Mouse (Mus musculus) olfactory bulb, adult 2 months (tissue): ENCODE data around the gene Syne3.

Experiments
- CTCF ChIP-seq: fragments of 200-500 bp; IDR thresholded peaks from 2 replicates; pipeline ENCODE4 v1.5.1; 2012; ENCODE audit warnings: low read depth, mild to moderate bottlenecking, low read length, moderate library complexity; ENCODE audit not compliant: insufficient read depth
- POLR2A ChIP-seq: fragments of 200-500 bp; IDR thresholded peaks from 2 replicates; pipeline ENCODE4 v1.6.1; 2012; ENCODE audit warnings: mild to moderate bottlenecking, low read depth, low read length, moderate library complexity; ENCODE audit not compliant: insufficient read depth

- TF ChIP-seq CTCF = no peak
- no peak for TF ChIP-seq POLR2A
Observed at GRCm38 (mm10) chr12:104936223-104936622, 73.4 kb downstream of the Syne3 start.
